Mouse (Mus musculus): ENCODE data around the gene Metap2. TPM values are rescaled to one million over a fixed set of nuclear protein-coding genes. Genes with fewer than 3 reads are reported as not detected.

Metap2 gene
- total RNA-seq (2021) = 196 and 228 TPM in 2 replicates
- long read RNA-seq, full-length matches to known transcripts = 187 of 222 reads
- long read RNA-seq, partial matches to known transcripts = 12 of 222 reads
- long read RNA-seq, other reads (novel, unspliced or antisense) = 23 of 222 reads

DNA sequence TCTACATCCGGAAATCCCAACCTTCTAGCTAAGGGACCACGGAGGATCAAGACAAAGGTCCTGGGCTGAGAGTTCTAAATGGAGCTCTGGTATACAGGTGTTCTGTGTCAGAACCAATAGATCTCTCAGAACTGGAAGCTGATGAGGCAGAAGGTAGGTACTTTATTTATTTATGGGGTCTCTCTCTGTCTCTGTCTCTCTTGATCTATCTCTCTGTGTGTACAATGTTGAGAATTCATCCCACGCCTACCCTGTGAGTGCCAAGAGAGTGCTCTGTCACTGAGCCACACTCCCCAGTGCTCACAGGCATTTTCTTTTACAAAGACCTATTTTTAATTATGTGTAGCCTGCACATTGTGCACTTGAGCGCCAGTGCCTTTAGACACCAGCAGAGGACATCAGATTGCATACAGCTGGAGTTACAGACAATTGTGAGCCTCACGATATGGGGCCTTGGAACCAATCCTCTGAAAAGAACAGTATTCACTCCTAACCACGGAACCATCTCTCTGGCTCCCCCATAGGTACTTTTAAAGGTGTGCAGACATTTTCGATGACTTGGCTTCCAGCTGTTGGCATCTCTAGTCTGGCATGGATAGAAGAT, at the start of gene Metap2:
Gene Metap2 (minus strand): TSS at position 51 of the 604 bp plus-strand sequence.
- no peak for DNase-seq

DNA sequence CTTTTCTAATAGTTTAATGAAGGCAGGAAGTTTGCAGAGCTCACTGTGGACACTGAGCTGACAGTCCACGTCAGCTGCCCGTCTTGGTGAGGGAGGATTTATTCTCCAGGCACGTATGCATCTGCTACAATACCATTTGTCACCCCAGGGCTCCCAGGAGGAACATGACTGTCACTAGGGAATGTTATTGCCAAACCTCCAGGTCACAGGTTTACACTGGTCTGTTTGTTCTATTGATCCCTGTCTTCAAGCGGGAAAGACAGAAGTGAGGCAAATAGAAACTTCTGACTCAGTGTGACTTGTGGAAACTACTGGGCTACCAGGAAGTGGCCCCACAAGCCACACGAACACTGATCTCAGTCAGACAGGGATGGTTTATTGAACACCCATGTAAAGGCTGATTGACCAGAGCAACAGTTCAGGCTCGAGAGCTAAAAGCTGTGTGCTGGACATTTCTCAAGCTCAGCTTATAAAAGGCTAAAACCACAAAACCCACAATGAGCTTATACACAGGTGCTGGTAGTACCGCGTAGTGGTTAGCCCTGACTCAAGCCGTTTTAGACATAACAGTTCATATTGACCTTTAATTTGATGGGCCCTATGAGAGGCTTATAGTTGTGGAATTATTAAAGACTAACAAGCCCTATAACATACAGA, 49.1 kb upstream of the Metap2 start:
- DNase-seq = no peak

DNA sequence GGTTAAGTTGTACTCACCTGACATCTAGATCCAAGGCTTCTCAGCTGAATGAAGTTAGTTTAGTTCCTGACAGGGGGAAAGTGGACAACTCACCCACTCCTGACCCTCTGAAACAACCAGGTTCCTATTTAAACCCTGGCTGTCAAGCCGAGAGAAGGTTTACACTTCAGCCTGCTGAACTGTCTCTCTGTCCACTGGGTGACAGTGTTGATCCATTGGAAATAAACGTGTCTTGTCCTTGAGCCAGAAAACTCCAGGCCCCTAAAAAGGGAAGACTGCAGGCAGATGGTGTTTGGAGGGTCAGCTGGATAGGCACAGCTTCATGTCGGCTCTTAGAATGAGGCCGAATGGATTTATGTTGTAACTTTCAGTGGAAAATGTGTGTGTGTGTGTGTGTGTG, 48.5 kb upstream of the Metap2 start:
- no peak for DNase-seq

DNA sequence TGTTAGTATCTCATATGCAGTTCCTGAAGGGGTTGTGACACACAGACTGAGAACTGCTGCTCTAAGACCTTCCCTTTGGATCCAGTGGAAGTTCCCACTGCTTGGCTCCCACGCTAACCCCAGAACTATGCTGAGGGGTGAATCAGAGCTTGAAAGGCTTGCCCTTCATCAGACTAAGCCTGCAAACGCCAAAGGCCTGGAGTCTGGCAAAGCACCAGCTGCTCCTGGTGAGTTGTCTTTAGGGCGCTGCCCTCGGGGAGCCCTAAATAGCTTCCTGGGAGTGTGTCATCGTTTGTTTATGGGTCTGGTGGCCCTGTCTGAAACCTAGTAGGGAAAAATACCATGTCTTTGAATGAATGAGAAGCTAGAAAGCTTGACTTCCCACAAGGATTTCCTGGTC, 47.3 kb upstream of the Metap2 start:
- DNase-seq = peak; percentile 83

DNA sequence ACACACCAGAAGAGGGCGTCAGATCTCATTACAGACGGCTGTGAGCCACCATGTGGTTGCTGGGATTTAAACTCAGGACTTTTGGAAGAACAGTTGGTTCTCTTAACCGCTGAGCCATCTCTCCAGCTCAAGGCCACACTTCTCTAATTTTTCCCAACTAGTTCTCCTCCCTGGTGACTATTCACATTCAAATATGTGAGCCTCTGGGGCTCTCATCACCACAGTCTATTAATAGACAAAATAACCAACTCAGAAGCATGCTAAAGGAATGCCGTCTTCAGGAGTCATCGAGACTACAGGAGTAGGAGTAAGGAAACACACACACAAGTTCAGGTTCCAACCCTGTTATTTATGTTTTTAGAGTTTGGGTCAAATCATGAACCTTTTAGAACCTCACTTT, 43.4 kb upstream of the Metap2 start:
- DNase-seq = no peak

DNA sequence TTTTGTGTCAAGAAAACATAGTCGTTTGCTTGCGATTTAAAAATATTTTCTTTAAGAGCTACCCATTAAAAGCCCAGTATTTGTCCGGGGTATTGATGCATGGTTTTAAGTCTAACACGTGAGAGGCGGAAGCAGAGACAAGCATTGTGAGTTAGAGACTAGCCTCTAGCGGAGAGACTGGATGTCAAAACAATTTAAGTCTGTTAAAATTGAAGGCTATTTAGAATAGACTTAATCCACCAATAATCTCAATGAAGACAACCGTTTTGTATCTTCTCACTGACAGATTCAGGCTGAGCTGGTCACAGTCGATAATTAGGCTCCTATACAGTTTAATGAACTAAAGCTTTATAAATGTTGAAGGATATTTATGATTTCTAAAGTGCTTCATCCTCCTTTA, 42.8 kb upstream of the Metap2 start:
- DNase-seq = no peak

DNA sequence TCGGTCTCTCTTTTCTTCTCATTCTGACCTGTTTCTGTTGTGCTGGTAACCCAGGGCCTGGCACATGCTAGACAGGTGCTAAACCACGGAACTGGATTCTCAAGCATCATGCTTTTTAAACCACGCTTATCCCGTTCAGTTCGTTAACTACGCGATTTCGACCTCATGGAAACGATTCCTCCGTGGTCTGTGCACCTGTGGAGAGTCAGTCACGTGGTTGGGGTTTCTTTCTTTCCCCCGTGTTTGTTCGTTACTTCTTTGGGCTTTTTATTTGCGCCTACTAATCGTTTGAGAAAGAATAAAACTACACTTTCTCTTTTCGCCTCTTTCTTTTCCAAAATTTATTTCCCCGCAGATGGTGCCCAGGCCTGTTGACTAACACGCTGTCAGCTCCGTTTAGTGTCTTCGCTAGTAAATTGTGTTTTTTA, 42.0 kb upstream of the Metap2 start:
- no peak for DNase-seq

DNA sequence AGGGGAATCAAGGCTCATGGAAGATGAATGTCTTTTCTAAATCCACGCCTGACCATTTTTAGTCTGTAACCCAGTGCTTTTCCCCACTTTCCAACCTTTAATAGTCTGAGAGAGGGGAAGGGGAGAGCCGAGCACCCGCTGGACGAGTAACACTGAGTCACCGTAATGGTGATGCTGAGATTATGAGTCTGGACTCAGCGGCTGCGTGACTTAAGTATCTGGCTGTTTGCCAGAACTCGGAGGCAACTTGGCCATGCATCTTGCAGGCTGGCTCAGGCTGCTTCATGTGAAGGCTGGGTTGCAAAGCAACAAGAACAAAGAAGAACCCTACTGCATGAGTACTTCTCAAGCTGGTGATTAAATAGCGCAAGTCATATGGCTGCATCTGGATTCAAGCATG, 37.1 kb upstream of the Metap2 start:
- peak; percentile 63 for DNase-seq

DNA sequence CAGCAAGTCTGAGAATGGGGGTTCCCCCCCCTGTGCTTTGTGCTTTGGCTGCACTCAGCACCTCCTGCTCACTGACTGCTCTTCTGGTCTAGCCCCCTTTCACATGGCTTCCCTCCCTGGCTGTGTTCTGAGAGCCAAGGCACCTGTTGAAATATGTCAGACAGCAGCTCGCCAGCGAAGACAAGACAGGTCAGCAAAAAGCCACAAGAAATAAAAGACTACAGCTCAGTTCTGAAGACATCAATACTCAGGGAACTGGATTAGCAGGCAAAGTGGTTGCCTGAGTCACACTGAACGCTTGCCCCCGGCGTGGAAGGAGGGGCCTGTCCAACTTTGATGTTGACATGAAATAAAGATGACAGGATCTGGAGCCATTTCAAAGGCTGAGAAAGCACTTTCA, 36.0 kb upstream of the Metap2 start:
- peak; percentile 66 for DNase-seq

DNA sequence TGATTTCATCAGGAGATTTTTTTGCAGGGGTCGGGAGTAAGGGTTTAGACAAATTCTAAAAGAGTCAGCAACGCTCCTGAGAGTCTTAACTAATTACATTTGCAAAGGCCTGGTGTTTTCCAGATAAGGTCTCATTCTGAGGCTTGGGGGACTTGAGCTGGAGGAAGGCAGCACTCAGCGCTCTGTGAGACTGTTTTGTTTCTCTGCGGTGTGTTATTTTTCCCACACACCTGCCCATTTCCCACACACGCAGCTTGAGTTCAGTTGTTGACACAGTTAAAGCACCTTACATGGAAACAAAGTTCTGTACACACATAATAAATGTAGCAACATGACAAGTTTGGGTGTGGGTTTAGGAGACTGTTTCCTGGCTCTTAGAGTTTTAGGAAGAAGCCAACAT, 35.1 kb upstream of the Metap2 start:
- no peak for DNase-seq

DNA sequence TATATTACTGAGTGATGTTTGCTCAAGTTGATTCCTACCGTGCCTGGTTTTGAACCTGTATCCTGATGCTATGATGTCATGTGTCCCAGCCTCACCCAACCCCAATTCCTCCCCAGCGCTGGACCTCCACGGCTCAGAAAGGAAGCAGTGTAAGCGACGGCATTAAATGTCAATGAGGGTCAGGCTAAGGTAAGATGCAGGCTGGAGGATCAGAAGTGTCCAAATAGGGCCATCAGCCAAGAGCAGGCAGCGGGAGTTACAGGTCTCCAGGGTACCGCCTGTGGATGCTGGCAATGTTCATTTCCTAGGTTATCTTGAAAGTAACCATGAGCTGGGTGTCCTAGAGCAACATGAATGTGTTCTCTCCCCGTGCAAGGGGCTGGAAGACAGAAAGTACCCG, 34.5 kb upstream of the Metap2 start:
- no peak for DNase-seq

DNA sequence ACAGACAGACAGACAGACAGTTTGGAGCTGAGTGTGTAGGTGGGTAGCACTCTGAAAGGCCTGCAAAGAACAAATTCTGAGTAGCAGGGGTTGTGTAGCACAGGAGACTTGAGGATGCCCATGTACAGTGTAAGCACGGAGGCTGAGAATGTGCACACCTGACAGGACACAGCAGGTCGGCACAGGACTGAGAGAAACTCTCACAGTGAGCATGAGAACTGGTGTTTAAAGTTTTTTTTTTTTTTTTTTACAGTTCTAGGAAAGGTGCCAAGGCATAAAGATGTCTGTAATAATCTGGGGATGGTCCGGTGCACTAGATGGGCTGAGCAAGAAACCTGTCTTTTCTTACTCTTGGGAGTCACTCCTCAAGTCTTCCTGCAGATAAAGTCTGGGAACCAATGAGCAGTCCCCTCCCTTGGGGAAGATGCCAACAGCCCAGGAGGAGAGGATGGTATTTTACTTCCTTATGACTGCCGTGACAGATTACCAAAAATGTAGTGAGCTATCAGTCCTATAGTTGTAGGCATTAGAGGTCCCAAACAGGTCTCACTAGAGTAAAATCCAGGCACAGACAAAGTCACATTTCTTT, 33.4 kb upstream of the Metap2 start:
- no peak for DNase-seq

DNA sequence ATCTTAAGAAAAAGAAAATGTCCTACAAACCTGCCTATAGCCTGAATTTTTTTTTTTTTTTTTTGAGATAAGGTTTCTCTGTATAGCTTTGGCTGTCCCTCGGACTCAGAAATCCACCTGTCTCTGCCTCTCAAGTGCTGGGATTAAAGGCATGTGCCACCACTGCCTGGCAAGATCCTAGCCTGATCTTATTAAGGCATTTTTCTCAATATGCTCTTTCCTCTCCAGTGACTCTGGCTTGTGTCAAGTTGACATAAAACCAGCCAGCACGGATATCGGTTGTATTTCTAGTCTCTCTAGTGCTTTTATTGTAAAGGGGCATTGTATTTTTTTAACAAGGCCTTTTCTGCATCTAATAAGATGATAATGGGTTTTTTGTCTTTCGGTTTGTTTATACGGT, 27.8 kb upstream of the Metap2 start:
- no peak for DNase-seq

DNA sequence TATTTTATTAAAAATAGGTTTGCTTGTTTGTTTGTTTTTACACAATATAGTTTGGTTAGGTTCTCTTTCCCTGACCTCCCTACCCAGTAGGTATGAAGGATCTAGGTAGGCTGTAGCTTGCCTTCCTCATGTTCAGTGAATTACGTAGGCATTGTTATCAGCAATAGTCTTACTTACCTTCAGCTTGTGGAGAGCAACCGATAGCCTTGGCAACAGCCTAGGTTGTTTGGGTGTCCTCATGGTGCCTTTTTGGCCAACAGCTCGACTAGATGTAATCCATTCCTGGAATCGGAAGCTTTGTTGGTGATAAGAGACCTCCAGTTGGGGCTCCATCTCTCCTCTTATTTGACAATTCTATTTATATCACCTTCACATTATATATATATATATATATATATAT, 24.3 kb upstream of the Metap2 start:
- no peak for DNase-seq

DNA sequence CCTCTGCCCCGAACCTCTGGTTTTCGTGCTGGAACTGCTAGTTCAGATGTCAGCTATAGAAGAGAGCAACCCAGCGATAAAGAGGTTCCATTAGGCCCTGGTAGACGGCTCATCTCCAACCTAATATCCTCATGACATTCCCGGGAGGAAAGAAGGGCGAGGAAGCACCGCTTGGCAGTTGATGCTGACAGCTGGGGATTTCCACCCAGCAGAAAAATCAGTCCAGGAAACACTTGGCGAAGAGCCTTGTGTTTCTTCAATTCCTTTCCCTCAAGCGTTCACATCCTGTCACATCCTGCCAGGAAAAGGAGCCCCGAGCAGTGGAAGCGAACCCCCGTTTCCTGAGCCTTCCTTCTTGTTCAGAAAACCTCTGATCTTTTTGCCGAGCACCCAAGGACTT, 22.3 kb upstream of the Metap2 start:
- DNase-seq = peak; percentile 2

DNA sequence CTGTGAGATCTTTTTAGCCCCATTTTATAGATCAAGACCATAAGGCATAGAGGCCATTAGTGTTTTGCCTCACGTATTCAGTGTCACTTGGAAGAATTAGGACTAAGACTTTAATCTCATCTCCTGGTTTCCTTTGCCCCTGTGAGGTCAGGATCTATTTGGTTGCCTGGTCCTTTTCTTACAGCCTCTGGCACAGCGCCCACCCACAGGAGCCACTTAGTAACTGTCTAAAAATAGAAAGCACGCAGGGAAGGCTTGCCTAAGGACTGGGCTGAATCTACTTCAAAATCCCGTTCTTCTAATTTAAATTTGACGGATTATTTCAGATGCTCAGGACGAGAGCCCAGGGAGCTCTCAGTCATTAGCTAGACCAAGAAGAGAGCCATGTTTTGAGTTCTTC, 21.8 kb upstream of the Metap2 start:
- peak; percentile 61 for DNase-seq

DNA sequence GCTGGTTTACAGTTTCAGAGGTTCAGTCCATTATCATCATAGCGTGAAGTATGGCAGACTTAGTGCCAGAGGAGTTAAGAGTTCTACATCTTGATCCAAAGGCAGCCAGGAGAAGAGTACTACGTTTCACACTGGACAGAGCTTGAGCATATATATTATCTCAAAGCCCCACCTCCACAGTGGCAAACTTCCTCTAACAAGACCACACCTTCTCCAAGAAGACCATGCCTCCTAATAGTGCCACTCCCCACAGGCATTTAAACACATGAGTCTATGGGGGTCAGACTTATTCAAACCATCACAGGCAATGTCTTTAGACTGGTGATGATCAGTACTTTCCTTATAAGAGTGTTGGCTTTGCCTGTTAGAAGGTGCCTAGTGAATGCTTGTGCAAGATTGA, 21.2 kb upstream of the Metap2 start:
- no peak for DNase-seq

DNA sequence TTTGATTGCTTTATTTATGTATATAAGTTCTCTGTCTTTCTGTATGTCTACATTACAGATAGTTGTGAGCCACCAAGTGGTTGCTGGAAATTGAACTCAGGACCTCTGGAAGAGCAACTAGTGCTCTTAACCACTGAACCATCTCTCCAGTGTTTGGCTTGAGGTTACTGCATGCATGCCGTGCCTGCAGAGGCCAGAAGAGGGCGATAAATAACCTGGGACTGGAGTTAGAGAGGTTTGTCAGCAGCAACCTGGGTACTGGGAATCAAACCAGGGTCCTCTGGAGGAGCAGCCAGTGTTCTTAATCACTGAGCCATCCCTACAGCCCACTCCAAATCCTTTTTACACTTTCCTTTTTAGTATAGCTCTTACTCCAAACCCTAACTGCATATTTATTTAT, 19.9 kb upstream of the Metap2 start:
- DNase-seq = no peak

DNA sequence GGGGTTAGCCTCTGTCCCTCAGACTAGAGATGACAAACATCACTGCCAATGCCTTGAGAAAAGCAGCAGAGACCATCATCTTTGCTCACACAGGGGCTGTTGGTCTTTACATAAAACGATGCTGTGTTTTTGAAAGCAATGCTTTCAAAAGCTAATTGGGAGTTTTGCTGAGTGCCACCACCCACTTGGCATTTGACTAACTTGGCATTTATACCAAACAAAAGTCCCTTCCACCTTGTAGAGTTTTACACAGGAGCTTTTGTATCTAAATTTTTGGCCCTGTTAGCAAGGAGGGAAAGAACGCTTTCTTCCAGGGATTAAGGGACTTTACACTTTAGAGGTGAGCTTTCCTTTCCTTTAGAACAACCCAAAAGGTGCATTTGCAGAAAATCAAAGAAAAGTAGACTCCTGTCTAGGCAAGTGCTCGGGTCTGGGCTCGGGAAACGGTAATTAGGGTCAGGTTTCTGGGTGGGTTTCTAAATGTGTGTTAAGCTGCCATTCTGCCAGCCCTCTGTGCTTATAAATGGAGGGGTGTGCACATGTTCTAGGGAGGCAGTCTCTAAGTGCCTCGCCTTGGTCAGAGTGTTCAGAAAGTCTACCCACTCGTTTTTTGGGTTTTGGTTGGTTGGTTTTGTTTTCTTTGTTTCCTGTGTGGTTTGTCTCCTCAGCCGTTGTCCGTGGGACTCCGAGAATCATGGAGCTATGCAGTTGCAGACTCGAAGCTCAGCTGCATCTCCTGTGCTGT, 18.8 kb upstream of the Metap2 start:
- no peak for DNase-seq

DNA sequence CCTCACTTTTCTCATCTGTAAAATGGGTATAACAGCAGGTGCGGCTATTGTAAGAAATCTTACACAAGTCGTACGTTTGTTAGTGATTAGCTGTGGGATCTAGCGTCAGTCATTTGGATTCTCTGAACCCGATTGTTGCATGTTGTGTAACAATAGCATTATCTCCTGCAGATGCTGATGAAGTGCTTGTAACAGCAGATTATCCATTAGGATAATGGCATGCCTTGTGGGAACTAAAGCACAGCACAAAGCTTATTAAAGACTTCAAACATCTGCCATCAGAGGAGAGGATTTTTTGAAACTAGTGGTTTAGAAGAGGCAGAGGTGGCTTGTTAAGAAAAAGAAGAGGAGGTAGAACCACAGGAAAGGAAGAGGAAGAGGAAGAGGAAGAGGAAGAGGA, 16.6 kb upstream of the Metap2 start:
- DNase-seq = no peak

DNA sequence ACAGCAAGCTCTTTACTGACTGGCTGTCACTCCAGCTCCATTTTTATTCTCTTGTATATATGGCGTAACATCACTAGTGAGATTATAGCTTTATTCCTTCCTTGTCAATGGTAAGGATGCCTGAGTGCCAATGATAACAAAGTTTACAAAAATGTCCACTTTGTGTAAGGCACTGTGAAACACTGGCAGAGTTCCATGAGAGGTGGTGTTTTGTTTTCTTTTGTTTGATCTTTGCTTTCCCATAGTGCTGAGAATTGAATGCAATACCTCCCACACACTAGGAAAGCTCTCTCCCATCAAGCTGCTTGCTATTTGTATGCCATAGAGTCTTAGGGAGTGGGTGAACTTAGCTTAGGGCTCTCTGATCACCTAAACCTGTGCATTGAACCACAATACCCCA, 16.0 kb upstream of the Metap2 start:
- DNase-seq = no peak

DNA sequence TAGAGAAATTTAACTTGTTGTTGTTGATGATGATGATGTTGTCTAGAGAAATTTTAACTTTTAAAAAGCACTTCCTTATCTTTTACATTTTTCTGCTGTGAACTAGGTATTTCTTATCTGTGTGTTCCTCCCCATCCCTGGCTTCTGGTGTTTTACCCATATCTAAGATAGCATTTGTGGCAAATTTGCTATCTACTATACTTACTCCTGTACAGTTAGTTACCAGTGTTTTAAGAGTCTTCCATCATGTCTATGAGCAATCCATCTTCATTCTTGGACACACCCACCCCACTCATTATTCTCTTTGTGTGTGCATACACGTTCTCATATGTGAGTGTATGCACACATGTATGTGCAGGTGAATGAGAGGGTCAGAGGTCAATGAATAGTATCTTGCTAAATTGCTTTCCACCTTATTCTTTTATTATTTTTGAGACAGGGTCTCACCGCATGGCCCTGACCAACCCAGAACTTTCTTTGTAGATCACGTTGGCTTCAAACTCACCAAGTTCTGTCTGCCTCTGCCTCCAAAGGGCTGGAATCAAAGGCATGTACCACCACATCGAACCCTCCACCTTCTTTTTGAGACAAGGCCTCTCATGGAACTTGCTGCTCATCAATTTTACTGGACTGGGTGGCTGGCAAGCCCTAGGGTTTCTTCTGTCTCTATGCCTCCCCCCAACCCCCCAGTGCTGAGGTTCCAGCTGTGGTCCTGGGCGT, 15.4 kb upstream of the Metap2 start:
- no peak for DNase-seq

Data from adrenal gland, postnatal 25 days (tissue).